Mouse (Mus musculus) gonadal fat pad, adult 2 months (tissue): Measurements from ENCODE around the gene Grrp1. TPM values are rescaled to one million over a fixed set of nuclear protein-coding genes. Genes with fewer than 3 reads are reported as not detected.
"Not testable (repeated sequence)": the region's sequence is repeated elsewhere in the genome, so short reads cannot be mapped to it uniquely, and the experiment has no call there.

Experiments
- DNase-seq: peaks from one replicate; pipeline ENCODE4 v3.0.0-alpha.2; 2012; ENCODE audit warnings: low read depth
- polyA plus RNA-seq: library from polyadenylated mRNA; depleted of rRNA; stranded (reverse); fragments of >200 nt; gene quantifications from 2 replicates; pipeline ENCODE4 v1.2.3, GENCODE M21; 2012

Grrp1 gene
- polyA plus RNA-seq, 1 experiment = 15.6 TPM

- not testable (repeated sequence) for DNase-seq
Observed at GRCm38 (mm10) chr4:134269622-134270021, 15.7 kb upstream of the Grrp1 start.

GRCm38 (mm10) chr4:134268102-134268655 is 14.3 kb upstream of the Grrp1 start:
- no peak for DNase-seq

GRCm38 (mm10) chr4:134265860-134266585 is 12.1 kb upstream of the Grrp1 start:
- no peak for DNase-seq

GRCm38 (mm10) chr4:134263191-134263590 is 9.3 kb upstream of the Grrp1 start:
- DNase-seq = no peak

- no peak for DNase-seq
Observed at GRCm38 (mm10) chr4:134258354-134258753, 4.4 kb upstream of the Grrp1 start.

GRCm38 (mm10) chr4:134257198-134258009 is 3.5 kb upstream of the Grrp1 start:
- no peak for DNase-seq

- no peak for DNase-seq
Observed at GRCm38 (mm10) chr4:134256407-134257197, 2.7 kb upstream of the Grrp1 start.

- no peak for DNase-seq
Observed at GRCm38 (mm10) chr4:134255854-134256253, 1.9 kb upstream of the Grrp1 start.

- DNase-seq = no peak
Observed at GRCm38 (mm10) chr4:134254835-134255234, 929 bp upstream of the Grrp1 start.

GRCm38 (mm10) chr4:134252911-134253721 is 790 bp downstream of the Grrp1 start:
- no peak for DNase-seq

- no peak for DNase-seq
Observed at GRCm38 (mm10) chr4:134252131-134252910, 1.6 kb downstream of the Grrp1 start.

- no peak for DNase-seq
Observed at GRCm38 (mm10) chr4:134251241-134252130, 2.4 kb downstream of the Grrp1 start.

- no peak for DNase-seq
Observed at GRCm38 (mm10) chr4:134250930-134251240, 3.0 kb downstream of the Grrp1 start.

- DNase-seq = no peak
Observed at GRCm38 (mm10) chr4:134250116-134250929, 3.6 kb downstream of the Grrp1 start.

GRCm38 (mm10) chr4:134249651-134250050 is 4.3 kb downstream of the Grrp1 start:
- no peak for DNase-seq

- DNase-seq = no peak
Observed at GRCm38 (mm10) chr4:134246719-134247258, 7.1 kb downstream of the Grrp1 start, which contains the start of gene Gm30191. Gm30191 (plus strand) TSS chr4:134246935.

GRCm38 (mm10) chr4:134246256-134246655 is 7.7 kb downstream of the Grrp1 start:
- DNase-seq = no peak
